12 mouse cellular contexts compared by ENCODE assay signal in genomic region chr4:116840096-116840495, GRCm38 (mm10). TPM values are rescaled to one million over a fixed set of nuclear protein-coding genes. Genes with fewer than 3 reads are reported as not detected.
DNase-seq lines count a peak whose midpoint lies in the region; ATAC-seq and TF ChIP-seq lines count a peak whose summit lies in the region.
"Not testable (repeated sequence)": the region's sequence is repeated elsewhere in the genome, so short reads cannot be mapped to it uniquely, and the experiment has no call there.
"Had no signal": no experiment of that assay in that cellular context is flagged by ENCODE, and none has a peak within 500 bp of the region (broad histone marks: within the 10 kb centered on the region; RNA-seq: fewer than 3 reads in every experiment).

No protein-coding gene starts in this region.

- not testable (repeated sequence) for H3K27me3 ChIP-seq in ES-Bruce4 (ENCODE audit: control insufficient read depth, insufficient read depth, low read length, poor library complexity, severe bottlenecking); heart, embryonic 11.5 days (ENCODE audit: control insufficient read depth, insufficient read depth, low read length); heart, postnatal 0 days (ENCODE audit: control insufficient read depth, insufficient read depth, low read length); hindbrain, postnatal 0 days (ENCODE audit: insufficient read depth, low read length); stomach, embryonic 15.5 days (replicated peaks)
- H3K27me3 ChIP-seq in embryonic facial prominence, embryonic 13.5 days = peaks cover 21% of the 10 kb centered on the region
- H3K27me3 ChIP-seq in limb, embryonic 10.5 days (ENCODE audit: low read depth, poor library complexity, severe bottlenecking) = peaks cover 25% of the 10 kb centered on the region
- peaks cover 23% of the 10 kb centered on the region for H3K27me3 ChIP-seq in lung, embryonic 15.5 days

- not testable (repeated sequence) for ATAC-seq in embryonic facial prominence, embryonic 13.5 days (ENCODE audit: insufficient number of reproducible peaks, insufficient read depth, low FRiP score, low TSS enrichment, low read depth); heart, embryonic 11.5 days (replicated peaks; ENCODE audit: insufficient number of reproducible peaks, low FRiP score, low TSS enrichment); heart, postnatal 0 days (ENCODE audit: insufficient read depth, low read depth); hindbrain, postnatal 0 days; lung, embryonic 15.5 days (ENCODE audit: borderline replicate concordance, extremely low read depth, low FRiP score, low TSS enrichment); stomach, embryonic 15.5 days (ENCODE audit: insufficient read depth, low FRiP score, low read depth)

- not testable (repeated sequence) for H3K27ac ChIP-seq in ES-Bruce4 (ENCODE audit: insufficient read depth, low read length); embryonic facial prominence, embryonic 13.5 days; heart, embryonic 11.5 days (ENCODE audit: low read depth, low read length); heart, postnatal 0 days (ENCODE audit: low read depth); hindbrain, postnatal 0 days; limb, embryonic 10.5 days; lung, embryonic 15.5 days; stomach, embryonic 15.5 days

- WGBS in embryonic facial prominence, embryonic 13.5 days = 30% methylated on average over 22 of the region's 29 CpGs
- WGBS in heart, embryonic 11.5 days (ENCODE audit: insufficient replicate concordance) = 9% methylated on average over 20 of the region's 29 CpGs
- 12% methylated on average over 20 of the region's 29 CpGs for WGBS in heart, postnatal 0 days
- 39% methylated on average over 20 of the region's 29 CpGs for WGBS in hindbrain, postnatal 0 days
- WGBS in limb, embryonic 10.5 days = 21% methylated on average over 27 of the region's 29 CpGs
- 17% methylated on average over 23 of the region's 29 CpGs for WGBS in lung, embryonic 15.5 days
- 31% methylated on average over 22 of the region's 29 CpGs for WGBS in stomach, embryonic 15.5 days

- not testable (repeated sequence) for H3K9ac ChIP-seq in ES-Bruce4 (ENCODE audit: low read depth, poor library complexity, severe bottlenecking); embryonic facial prominence, embryonic 13.5 days; heart, embryonic 11.5 days (ENCODE audit: low read depth, low read length); heart, postnatal 0 days (replicated peaks; ENCODE audit: low read depth, low read length); hindbrain, postnatal 0 days (replicated peaks; ENCODE audit: low read length); lung, embryonic 15.5 days; stomach, embryonic 15.5 days

- H3K4me1 ChIP-seq in ES-Bruce4 (ENCODE audit: control insufficient read depth, insufficient read depth, low read length); embryonic facial prominence, embryonic 13.5 days; heart, embryonic 11.5 days (ENCODE audit: control insufficient read depth, insufficient read depth, low read length); heart, postnatal 0 days (ENCODE audit: control insufficient read depth, insufficient read depth); hindbrain, postnatal 0 days (ENCODE audit: insufficient read depth, low read length); limb, embryonic 10.5 days; lung, embryonic 15.5 days; stomach, embryonic 15.5 days: not testable (repeated sequence)

- DNase-seq in heart, postnatal 0 days (ENCODE audit: low spot score); hindbrain, postnatal 0 days (ENCODE audit: low spot score): not testable (repeated sequence)
- peak; percentile 46 for DNase-seq in limb, embryonic 10.5 days (ENCODE audit: low spot score)

- H3K4me3 ChIP-seq in ES-Bruce4 (ENCODE audit: low read depth, low read length) = peak overlapping the region; percentile 24
- H3K4me3 ChIP-seq in embryonic facial prominence, embryonic 13.5 days; heart, postnatal 0 days (ENCODE audit: low read depth, low read length); hindbrain, postnatal 0 days (ENCODE audit: low read length); stomach, embryonic 15.5 days (replicated peaks): not testable (repeated sequence)
- H3K4me3 ChIP-seq in heart, embryonic 11.5 days (ENCODE audit: low read depth, low read length) = peak overlapping the region; percentile 21
- peak overlapping the region; percentile 35 for H3K4me3 ChIP-seq in limb, embryonic 10.5 days
- 0 out of 2 replicates have a peak overlapping the region, but pooled peaks have one; percentile 1 for H3K4me3 ChIP-seq in lung, embryonic 15.5 days

- TF ChIP-seq POLR2A in ES-Bruce4 (IDR thresholded peaks at IDR 0.05; ENCODE audit: insufficient read depth, low read length) = not testable (repeated sequence)

- not testable (repeated sequence) for H3K36me3 ChIP-seq in ES-Bruce4 (ENCODE audit: control insufficient read depth, insufficient read depth, low read length, poor library complexity, severe bottlenecking); embryonic facial prominence, embryonic 13.5 days; heart, embryonic 11.5 days (ENCODE audit: control insufficient read depth, insufficient read depth, low read length); heart, postnatal 0 days (replicated peaks; ENCODE audit: control insufficient read depth, insufficient read depth, low read length); hindbrain, postnatal 0 days (ENCODE audit: insufficient read depth, low read length); limb, embryonic 10.5 days; lung, embryonic 15.5 days; stomach, embryonic 15.5 days

- not testable (repeated sequence) for TF ChIP-seq CTCF in ES-Bruce4 (IDR thresholded peaks at IDR 0.05; ENCODE audit: low read depth, low read length); heart, postnatal 0 days (IDR thresholded peaks at IDR 0.05; ENCODE audit: low read depth); hindbrain, postnatal 0 days (IDR thresholded peaks at IDR 0.05; ENCODE audit: low read depth)

- not testable (repeated sequence) for TF ChIP-seq EP300 in ES-Bruce4 (IDR thresholded peaks at IDR 0.05; ENCODE audit: insufficient read depth, low read depth, low read length); heart, postnatal 0 days (IDR thresholded peaks at IDR 0.05; ENCODE audit: low read depth)

- H3K4me2 ChIP-seq in embryonic facial prominence, embryonic 13.5 days = peak overlapping the region; percentile 48
- peak overlapping the region; percentile 60 for H3K4me2 ChIP-seq in heart, embryonic 11.5 days
- H3K4me2 ChIP-seq in heart, postnatal 0 days (ENCODE audit: low read depth, low read length) = peak overlapping the region; percentile 34; the same call in 1 of the 2 replicates
- H3K4me2 ChIP-seq in hindbrain, postnatal 0 days (ENCODE audit: low read depth, low read length) = peak overlapping the region; percentile 18; the same call in 1 of the 2 replicates
- peak overlapping the region; percentile 42 for H3K4me2 ChIP-seq in lung, embryonic 15.5 days
- 0 out of 2 replicates have a peak overlapping the region, but pooled peaks have one; percentile 2 for H3K4me2 ChIP-seq in stomach, embryonic 15.5 days

- H3K9me3 ChIP-seq in ES-Bruce4 (replicated peaks; ENCODE audit: control insufficient read depth, insufficient read depth, low read length, poor library complexity, severe bottlenecking); embryonic facial prominence, embryonic 13.5 days; heart, embryonic 11.5 days (replicated peaks; ENCODE audit: control insufficient read depth, low read length); heart, postnatal 0 days (replicated peaks; ENCODE audit: control insufficient read depth, low read length); hindbrain, postnatal 0 days (ENCODE audit: low read length); limb, embryonic 10.5 days (replicated peaks); lung, embryonic 15.5 days; stomach, embryonic 15.5 days: not testable (repeated sequence)

RNA-seq across cellular contexts. Expression of gene Hpdl, which starts 18.6 kb away (rescaled TPM):
- 3.9 and 4.2 TPM in 2 replicates for polyA plus RNA-seq in ES-Bruce4 (2011; ENCODE audit: insufficient read depth, insufficient read length, low read depth, missing spikeins)
- 0.70 and 1.0 TPM in 2 replicates for polyA plus RNA-seq in embryonic facial prominence, embryonic 13.5 days (2015; fragmentation: Nextera tagmentation; extraction: Ambion mirVana)
- polyA plus RNA-seq in heart, embryonic 11.5 days (2014; fragmentation: Nextera tagmentation; extraction: Ambion mirVana) = 0.84 and 1.1 TPM in 2 replicates
- total RNA-seq in heart, postnatal 0 days (2014; rRNA removed; ENCODE audit: low replicate concordance) = 2.2 and 3.4 TPM in 2 replicates
- polyA plus RNA-seq in heart, postnatal 0 days (2015; fragmentation: Nextera tagmentation; extraction: Ambion mirVana) = 2.1 and 2.9 TPM in 2 replicates
- total RNA-seq in hindbrain, postnatal 0 days (2014; rRNA removed) = 4.1 and 4.9 TPM in 2 replicates
- 1.6 and 2.0 TPM in 2 replicates for polyA plus RNA-seq in hindbrain, postnatal 0 days (2015; fragmentation: Nextera tagmentation; extraction: Ambion mirVana)
- 2.2 TPM in 2 replicates for polyA plus RNA-seq in limb, embryonic 10.5 days (2016; fragmentation: Nextera tagmentation; extraction: Ambion mirVana)
- polyA plus RNA-seq in lung, embryonic 15.5 days (2015; fragmentation: Nextera tagmentation; extraction: Ambion mirVana) = 0.52 and 0.71 TPM in 2 replicates
- 1.2 and 1.7 TPM in 2 replicates for polyA plus RNA-seq in stomach, embryonic 15.5 days (2015; fragmentation: Nextera tagmentation; extraction: Ambion mirVana)
- total RNA-seq: G1E; megakaryocyte, adult 5-6 weeks had no signal
- polyA plus RNA-seq: G1E had no signal

RNA-seq across cellular contexts. Expression of gene Mutyh, which starts 32.6 kb away (rescaled TPM):
- 23.6 and 30.0 TPM in 2 replicates for polyA plus RNA-seq in ES-Bruce4 (2011; ENCODE audit: insufficient read depth, insufficient read length, low read depth, missing spikeins)
- 16.7 and 19.7 TPM in 2 replicates for polyA plus RNA-seq in embryonic facial prominence, embryonic 13.5 days (2015; fragmentation: Nextera tagmentation; extraction: Ambion mirVana)
- 10.9 and 12.0 TPM in 2 replicates for polyA plus RNA-seq in heart, embryonic 11.5 days (2014; fragmentation: Nextera tagmentation; extraction: Ambion mirVana)
- total RNA-seq in heart, postnatal 0 days (2014; rRNA removed; ENCODE audit: low replicate concordance) = 2.6 and 6.9 TPM in 2 replicates
- polyA plus RNA-seq in heart, postnatal 0 days (2015; fragmentation: Nextera tagmentation; extraction: Ambion mirVana) = 3.9 and 4.4 TPM in 2 replicates
- 4.8 and 12.5 TPM in 2 replicates for total RNA-seq in hindbrain, postnatal 0 days (2014; rRNA removed)
- polyA plus RNA-seq in hindbrain, postnatal 0 days (2015; fragmentation: Nextera tagmentation; extraction: Ambion mirVana) = 5.6 and 6.6 TPM in 2 replicates
- polyA plus RNA-seq in limb, embryonic 10.5 days (2016; fragmentation: Nextera tagmentation; extraction: Ambion mirVana) = 33.0 and 33.5 TPM in 2 replicates
- polyA plus RNA-seq in lung, embryonic 15.5 days (2015; fragmentation: Nextera tagmentation; extraction: Ambion mirVana) = 17.2 and 18.6 TPM in 2 replicates
- 11.9 and 13.2 TPM in 2 replicates for polyA plus RNA-seq in stomach, embryonic 15.5 days (2015; fragmentation: Nextera tagmentation; extraction: Ambion mirVana)

RNA-seq across cellular contexts. Expression of gene Toe1, which starts 32.7 kb away (rescaled TPM):
- 14.9 and 19.2 TPM in 2 replicates for polyA plus RNA-seq in ES-Bruce4 (2011; ENCODE audit: insufficient read depth, insufficient read length, low read depth, missing spikeins)
- 35.5 and 39.1 TPM in 2 replicates for polyA plus RNA-seq in embryonic facial prominence, embryonic 13.5 days (2015; fragmentation: Nextera tagmentation; extraction: Ambion mirVana)
- 21.5 and 25.1 TPM in 2 replicates for polyA plus RNA-seq in heart, embryonic 11.5 days (2014; fragmentation: Nextera tagmentation; extraction: Ambion mirVana)
- total RNA-seq in heart, postnatal 0 days (2014; rRNA removed; ENCODE audit: low replicate concordance) = 20.3 and 46.9 TPM in 2 replicates
- 17.3 and 17.5 TPM in 2 replicates for polyA plus RNA-seq in heart, postnatal 0 days (2015; fragmentation: Nextera tagmentation; extraction: Ambion mirVana)
- total RNA-seq in hindbrain, postnatal 0 days (2014; rRNA removed) = 40.0 and 43.2 TPM in 2 replicates
- polyA plus RNA-seq in hindbrain, postnatal 0 days (2015; fragmentation: Nextera tagmentation; extraction: Ambion mirVana) = 21.4 and 22.7 TPM in 2 replicates
- 40.8 and 42.3 TPM in 2 replicates for polyA plus RNA-seq in limb, embryonic 10.5 days (2016; fragmentation: Nextera tagmentation; extraction: Ambion mirVana)
- polyA plus RNA-seq in lung, embryonic 15.5 days (2015; fragmentation: Nextera tagmentation; extraction: Ambion mirVana) = 36.4 and 37.8 TPM in 2 replicates
- 32.5 and 33.0 TPM in 2 replicates for polyA plus RNA-seq in stomach, embryonic 15.5 days (2015; fragmentation: Nextera tagmentation; extraction: Ambion mirVana)

RNA-seq across cellular contexts. Expression of gene Zswim5, which starts 37.1 kb away (rescaled TPM):
- 2.1 and 2.5 TPM in 2 replicates for polyA plus RNA-seq in ES-Bruce4 (2011; ENCODE audit: insufficient read depth, insufficient read length, low read depth, missing spikeins)
- polyA plus RNA-seq in embryonic facial prominence, embryonic 13.5 days (2015; fragmentation: Nextera tagmentation; extraction: Ambion mirVana) = 0.66 and 0.85 TPM in 2 replicates
- 0.86 and 1.2 TPM in 2 replicates for polyA plus RNA-seq in heart, embryonic 11.5 days (2014; fragmentation: Nextera tagmentation; extraction: Ambion mirVana)
- 1.4 and 1.5 TPM in 2 replicates for total RNA-seq in heart, postnatal 0 days (2014; rRNA removed; ENCODE audit: low replicate concordance)
- 0.34 TPM in 2 replicates for polyA plus RNA-seq in heart, postnatal 0 days (2015; fragmentation: Nextera tagmentation; extraction: Ambion mirVana)
- total RNA-seq in hindbrain, postnatal 0 days (2014; rRNA removed) = 21.3 and 25.8 TPM in 2 replicates
- polyA plus RNA-seq in hindbrain, postnatal 0 days (2015; fragmentation: Nextera tagmentation; extraction: Ambion mirVana) = 2.3 and 2.4 TPM in 2 replicates
- 0.59 and 0.68 TPM in 2 replicates for polyA plus RNA-seq in limb, embryonic 10.5 days (2016; fragmentation: Nextera tagmentation; extraction: Ambion mirVana)
- polyA plus RNA-seq in lung, embryonic 15.5 days (2015; fragmentation: Nextera tagmentation; extraction: Ambion mirVana) = 0.56 and 0.58 TPM in 2 replicates
- 0.58 and 0.67 TPM in 2 replicates for polyA plus RNA-seq in stomach, embryonic 15.5 days (2015; fragmentation: Nextera tagmentation; extraction: Ambion mirVana)
- total RNA-seq: granulocyte monocyte progenitor cell, adult 5-6 weeks had no signal
- polyA plus RNA-seq: activated CD4-positive, CD25-positive, alpha-beta regulatory T cell, adult 4 months; G1E had no signal

Comparison
In these comparisons a context has a peak if more than half of its experiments do, and no peak if none do; other contexts are left out.
1. H3K4me2 ChIP-seq: peak in every context shown above with its lines; median percentile 60 in heart, embryonic 11.5 days; 48 in embryonic facial prominence, embryonic 13.5 days; 42 in lung, embryonic 15.5 days; 34 in heart, postnatal 0 days; 18 in hindbrain, postnatal 0 days; 2 in stomach, embryonic 15.5 days.